Mouse (Mus musculus): ENCODE results near the gene Vmn1r39. TPM values are rescaled to one million over a fixed set of nuclear protein-coding genes. Genes with fewer than 3 reads are reported as not detected.
A peak's percentile ranks its signal among the peaks of the same experiment; 100 is the strongest.
"Not testable (repeated sequence)": the region's sequence is repeated elsewhere in the genome, so short reads cannot be mapped to it uniquely, and the experiment has no call there.

The Vmn1r39 gene
- total and polyA plus RNA-seq, 3 experiments = not detected

- TF ChIP-seq POLR2A (IDR thresholded peaks at IDR 0.05; ENCODE audit: insufficient read depth, low read depth, low read length) (no peak), CTCF (IDR thresholded peaks at IDR 0.05) (peak; percentile 50), EP300 (IDR thresholded peaks at IDR 0.05; ENCODE audit: insufficient read depth, low read depth, low read length) (no peak)
- no peaks in the 10 kb centered on the region for H3K36me3 ChIP-seq (ENCODE audit: control insufficient read depth, insufficient read depth, low read length)
- no peaks in the 10 kb centered on the region for H3K4me1 ChIP-seq (ENCODE audit: control insufficient read depth, insufficient read depth, low read length)
- intact Hi-C loops (cut with DNase I) = loop anchor here (5.0 kb wide), 1 partner anchor 305 kb away; no protein-coding TSS in a partner anchor
- no peaks in the 10 kb centered on the region for H3K27me3 ChIP-seq (ENCODE audit: control insufficient read depth, insufficient read depth, low read length)
- H3K4me3 ChIP-seq = no peak overlapping the region
- no peak for DNase-seq
- no peak overlapping the region for H3K9ac ChIP-seq (ENCODE audit: low read depth, low read length)
- no peak overlapping the region for H3K27ac ChIP-seq
- no peaks in the 10 kb centered on the region for H3K79me2 ChIP-seq (replicated peaks; ENCODE audit: control insufficient read depth, insufficient read depth, low read length)
These were observed 26.5 kb upstream of the Vmn1r39 start for GRCm38 (mm10) chr6:66836932-66837331.

GRCm38 (mm10) chr6:66806311-66806710 lies 4.1 kb downstream of the Vmn1r39 start:
- Histone ChIP-seq H3K4me3 (no peak overlapping the region), H3K27ac (no peak overlapping the region), H3K27me3 (ENCODE audit: control insufficient read depth, insufficient read depth, low read length) (no peaks in the 10 kb centered on the region), H3K9ac (ENCODE audit: low read depth, low read length) (no peak overlapping the region), H3K4me1 (ENCODE audit: control insufficient read depth, insufficient read depth, low read length) (no peaks in the 10 kb centered on the region), H3K79me2 (replicated peaks; ENCODE audit: control insufficient read depth, insufficient read depth, low read length) (no peaks in the 10 kb centered on the region), H3K36me3 (ENCODE audit: control insufficient read depth, insufficient read depth, low read length) (no peaks in the 10 kb centered on the region)
- intact Hi-C loops (cut with DNase I) = no loop called here
- 66% methylated on average over 1 of the region's 1 CpGs for WGBS
- no peak for DNase-seq
- no peak for TF ChIP-seq POLR2A (IDR thresholded peaks at IDR 0.05; ENCODE audit: insufficient read depth, low read depth, low read length)
- TF ChIP-seq CTCF (IDR thresholded peaks at IDR 0.05) = no peak

GRCm38 (mm10) chr6:66805713-66806112 lies 4.7 kb downstream of the Vmn1r39 start:
- intact Hi-C loops (cut with DNase I) = no loop called here
- Histone ChIP-seq H3K36me3 (ENCODE audit: control insufficient read depth, insufficient read depth, low read length) (no peaks in the 10 kb centered on the region), H3K9ac (ENCODE audit: low read depth, low read length) (no peak overlapping the region), H3K79me2 (replicated peaks; ENCODE audit: control insufficient read depth, insufficient read depth, low read length) (no peaks in the 10 kb centered on the region), H3K4me3 (no peak overlapping the region), H3K27me3 (ENCODE audit: control insufficient read depth, insufficient read depth, low read length) (no peaks in the 10 kb centered on the region), H3K27ac (no peak overlapping the region), H3K4me1 (ENCODE audit: control insufficient read depth, insufficient read depth, low read length) (no peaks in the 10 kb centered on the region)
- WGBS = 77% methylated on average over 3 of the region's 3 CpGs
- TF ChIP-seq POLR2A (IDR thresholded peaks at IDR 0.05; ENCODE audit: insufficient read depth, low read depth, low read length) (no peak), CTCF (IDR thresholded peaks at IDR 0.05) (no peak)
- DNase-seq = no peak

DNA sequence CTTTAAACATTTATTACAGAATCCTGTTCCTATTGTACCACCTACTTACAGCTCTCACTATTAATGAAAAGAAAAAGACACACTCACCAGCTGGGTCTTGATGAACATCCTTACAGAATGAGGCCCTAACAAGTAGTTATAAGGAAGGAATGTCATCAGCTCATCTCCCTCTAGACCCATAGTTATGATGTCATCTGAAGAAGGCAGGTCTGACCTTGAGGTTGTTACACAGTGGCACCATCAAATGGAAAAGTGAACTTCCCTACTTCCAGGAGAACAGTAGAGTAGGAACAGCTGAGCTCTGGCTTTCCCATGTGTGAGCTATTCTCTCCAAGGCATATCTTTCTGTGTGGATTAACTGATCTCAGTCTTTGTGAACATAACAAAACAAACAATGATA lies 27.9 kb downstream of the Vmn1r39 start, which contains the start of gene Vmn1r38:
TSS of gene Vmn1r38 (minus strand) at position 101 of the 400 bp plus-strand sequence.
- intact Hi-C loops (cut with DNase I); H3K79me2 ChIP-seq (replicated peaks; ENCODE audit: control insufficient read depth, insufficient read depth, low read length); H3K27ac ChIP-seq; H3K27me3 ChIP-seq (ENCODE audit: control insufficient read depth, insufficient read depth, low read length); H3K4me1 ChIP-seq (ENCODE audit: control insufficient read depth, insufficient read depth, low read length); H3K36me3 ChIP-seq (ENCODE audit: control insufficient read depth, insufficient read depth, low read length); H3K9ac ChIP-seq (ENCODE audit: low read depth, low read length); H3K4me3 ChIP-seq; DNase-seq: not testable (repeated sequence)

Other genes starting within 250 kb of the Vmn1r39 start
- gene Vmn1r33, start 192.3 kb downstream of the Vmn1r39 start, total RNA-seq (2021) = not detected
- not detected in 2 replicates for gene Vmn1r33, start 192.3 kb downstream of the Vmn1r39 start, polyA plus RNA-seq (2012; rRNA removed)
- not detected for gene Vmn1r34, start 166.7 kb downstream of the Vmn1r39 start, total RNA-seq (2021)
- gene Vmn1r34, start 166.7 kb downstream of the Vmn1r39 start, polyA plus RNA-seq (2012; rRNA removed) = not detected in 2 replicates
- gene Vmn1r35, start 124.7 kb downstream of the Vmn1r39 start, total RNA-seq (2021) = not detected
- gene Vmn1r35, start 124.7 kb downstream of the Vmn1r39 start, polyA plus RNA-seq (2012; rRNA removed) = not detected in 2 replicates
- gene Vmn1r36, start 91.4 kb downstream of the Vmn1r39 start, total RNA-seq (2021) = not detected
- gene Vmn1r36, start 91.4 kb downstream of the Vmn1r39 start, polyA plus RNA-seq (2012; rRNA removed) = not detected in 2 replicates
- not detected for gene Vmn1r37, start 81.2 kb downstream of the Vmn1r39 start, total RNA-seq (2021)
- not detected in 2 replicates for gene Vmn1r37, start 81.2 kb downstream of the Vmn1r39 start, polyA plus RNA-seq (2012; rRNA removed)
- gene Vmn1r38, start 28.0 kb downstream of the Vmn1r39 start, total RNA-seq (2021) = not detected
- gene Vmn1r38, start 28.0 kb downstream of the Vmn1r39 start, polyA plus RNA-seq (2012; rRNA removed) = not detected in 2 replicates
- 10 to 100 TPM; 34.4 to 35.6 TPM for gene Gng12, start 85.8 kb upstream of the Vmn1r39 start, total RNA-seq (2021)
- gene Gng12, start 85.8 kb upstream of the Vmn1r39 start, polyA plus RNA-seq (2012; rRNA removed) = 15.5 and 24.6 TPM in 2 replicates
- gene Gadd45a, start 226.8 kb upstream of the Vmn1r39 start, total RNA-seq (2021) = 10 to 100 TPM; 14.6 to 16.1 TPM
- 21.5 and 30.3 TPM in 2 replicates for gene Gadd45a, start 226.8 kb upstream of the Vmn1r39 start, polyA plus RNA-seq (2012; rRNA removed)